Mouse (Mus musculus): Measurements from ENCODE around the gene Eps8l3.

Gene Eps8l3

GRCm38 (mm10) chr3:107877005-107877404 lies at the start of gene Eps8l3:
Eps8l3 (plus strand) TSS chr3:107877229.
- no peak for DNase-seq

DNA sequence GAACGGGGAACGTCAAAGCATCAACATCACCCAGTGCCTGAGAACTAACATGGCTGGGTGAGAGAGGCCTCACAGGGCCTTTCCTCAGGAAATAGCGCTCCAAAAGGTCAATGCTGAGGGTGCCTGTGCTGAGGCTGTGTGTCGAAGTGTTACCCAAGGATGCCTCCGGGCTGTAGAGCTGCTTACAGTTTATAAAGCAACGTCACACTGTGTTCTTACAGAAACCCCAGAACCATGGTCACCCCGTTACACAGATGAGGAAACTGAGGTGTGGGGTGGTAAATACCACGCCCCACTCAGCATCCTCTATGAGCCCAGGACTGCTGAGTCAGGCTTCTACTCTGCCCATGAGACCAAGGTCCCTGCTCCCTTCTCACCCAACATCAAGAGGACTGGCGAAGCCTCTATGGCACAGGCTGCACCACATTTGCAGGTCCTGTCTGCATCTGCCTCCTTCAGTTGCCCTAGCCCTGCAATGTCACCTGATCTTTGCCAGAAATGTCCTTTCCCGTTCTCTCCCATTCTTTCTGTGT lies 49.1 kb upstream of the Eps8l3 start:
- no peak for DNase-seq

DNA sequence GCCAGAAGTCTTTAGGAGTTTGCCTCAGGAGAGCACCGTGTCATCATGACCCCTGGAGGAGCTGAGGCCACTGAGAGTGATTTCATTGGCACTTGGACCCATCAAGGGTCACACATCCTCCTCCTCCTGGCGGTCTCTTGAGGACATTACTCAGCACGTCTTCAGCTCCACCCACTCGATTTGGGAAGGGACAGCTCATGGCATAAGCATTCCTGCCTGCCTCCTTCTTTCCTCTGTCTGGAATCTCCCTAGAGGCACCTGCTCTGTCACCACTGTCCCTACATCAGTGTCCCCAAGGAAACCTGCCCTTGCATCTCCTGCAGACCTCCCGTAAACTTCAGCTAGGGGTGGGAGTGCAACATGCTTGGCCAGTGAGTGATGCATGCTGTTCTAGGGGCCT lies 48.5 kb upstream of the Eps8l3 start:
- DNase-seq, result no peak

- no peak for DNase-seq
These were observed 48.0 kb upstream of the Eps8l3 start for GRCm38 (mm10) chr3:107828997-107829396.

DNA sequence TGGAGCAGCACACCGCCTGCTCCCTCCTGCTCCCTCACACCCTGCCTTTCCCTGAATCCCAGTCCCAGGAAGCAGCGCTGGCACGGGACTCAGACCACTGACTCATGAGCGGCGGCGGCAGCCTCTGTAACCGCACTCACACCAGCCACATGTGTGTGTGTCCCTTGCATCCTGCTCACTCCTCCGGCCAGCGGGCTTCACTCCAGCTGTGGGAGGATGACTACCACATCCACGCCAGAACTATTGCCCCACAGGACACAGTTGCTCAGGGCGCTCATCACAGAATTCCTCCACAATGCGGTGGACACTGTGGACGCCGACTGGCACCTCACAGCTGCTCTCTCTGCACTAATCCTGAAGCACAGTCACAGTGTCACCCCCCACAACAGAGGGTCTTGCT lies 47.4 kb upstream of the Eps8l3 start:
- DNase-seq, result no peak

DNA sequence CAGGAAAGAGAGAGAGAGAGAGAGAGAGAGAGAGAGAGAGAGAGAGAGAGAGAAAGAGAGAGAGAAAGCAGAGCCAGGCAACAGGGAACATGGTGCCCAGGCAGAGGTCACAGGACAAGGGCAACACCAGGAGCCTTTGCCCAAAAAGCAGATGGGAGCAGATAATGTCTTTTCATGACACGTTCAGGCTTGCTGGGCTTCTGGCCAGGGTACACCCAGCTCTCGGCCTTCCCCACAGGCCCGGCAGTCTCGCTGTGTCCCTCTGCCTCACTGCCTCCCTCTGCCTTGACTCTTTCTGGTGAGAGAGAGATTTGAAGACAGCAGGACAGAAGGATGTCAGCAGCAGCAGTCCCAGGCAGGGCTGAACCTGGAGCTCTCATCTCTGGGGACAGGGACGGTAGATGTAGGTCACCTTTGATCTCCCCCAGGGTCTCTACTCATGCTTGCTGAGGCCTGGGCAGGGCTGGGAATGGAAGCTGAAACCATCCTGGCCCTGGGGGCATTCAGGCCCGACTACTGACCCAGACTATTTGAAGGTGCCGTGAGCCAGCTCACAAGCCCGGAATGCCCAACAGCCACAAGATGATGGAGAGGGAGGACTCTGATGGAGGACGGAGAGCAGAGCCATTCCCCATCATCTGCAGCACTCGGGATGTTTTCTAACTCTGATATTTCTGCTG lies 45.0 kb upstream of the Eps8l3 start:
- DNase-seq, result no peak

DNA sequence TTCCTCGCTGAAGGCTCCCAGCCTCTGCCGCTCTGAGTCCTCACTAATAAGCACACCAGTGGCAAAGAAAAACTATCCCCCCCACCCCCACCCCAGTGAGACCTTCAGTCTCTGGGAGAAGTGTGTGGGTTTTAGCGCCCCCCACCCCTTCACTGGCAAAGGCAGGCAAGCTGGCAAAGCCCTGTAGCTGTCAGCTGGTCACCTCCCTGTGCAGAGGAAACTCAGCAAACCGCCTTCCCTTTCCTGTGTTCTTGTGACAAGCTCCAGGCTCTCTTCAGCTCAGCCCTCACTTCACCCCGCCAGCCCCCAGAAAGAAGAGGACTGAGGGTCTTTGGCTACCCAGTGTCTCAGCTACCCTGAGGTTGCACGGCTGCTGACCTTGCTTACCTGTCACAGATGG lies 44.4 kb upstream of the Eps8l3 start:
- no peak for DNase-seq

DNA sequence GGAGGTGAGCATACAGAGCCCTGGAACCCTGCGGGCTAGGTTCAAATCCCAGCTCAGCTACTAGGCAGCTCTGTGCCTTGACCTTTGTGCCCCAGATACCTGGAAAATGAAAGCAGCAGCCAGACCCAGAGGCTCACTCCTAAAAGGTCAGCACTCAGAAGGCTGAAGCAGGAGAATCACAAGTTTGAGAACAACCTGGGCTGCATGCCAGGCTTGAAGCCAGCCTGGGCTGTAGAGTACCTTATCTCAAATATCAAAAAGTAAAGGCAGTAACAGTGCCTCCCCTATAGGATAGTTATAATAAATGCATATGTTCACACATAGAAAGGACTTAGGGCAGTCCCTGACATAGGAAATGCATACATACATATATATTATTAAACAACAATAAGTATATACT lies 43.7 kb upstream of the Eps8l3 start:
- no peak for DNase-seq

GRCm38 (mm10) chr3:107833872-107834341 lies 43.1 kb upstream of the Eps8l3 start:
- DNase-seq, result peak; percentile 14

DNA sequence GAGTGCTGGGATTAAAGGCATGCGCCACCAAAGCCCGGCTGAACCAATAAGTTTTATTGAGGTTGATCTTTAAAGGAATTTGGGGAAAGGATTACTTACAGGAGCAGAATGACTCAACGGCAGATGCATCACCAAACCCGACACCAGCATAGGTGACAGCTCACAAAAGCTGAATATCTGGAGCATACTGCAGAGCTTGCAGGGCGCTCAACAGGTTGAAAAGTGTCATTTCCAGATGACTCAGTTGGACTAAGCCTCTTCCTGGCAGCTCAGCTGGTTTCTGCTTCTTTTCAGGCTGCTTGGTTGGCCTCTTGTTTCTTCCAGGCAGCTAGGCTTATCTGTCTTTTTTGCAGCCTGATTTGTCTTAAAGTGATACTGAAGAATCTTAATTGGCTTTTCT lies 41.7 kb upstream of the Eps8l3 start:
- no peak for DNase-seq

- DNase-seq, result no peak
These were observed 37.2 kb upstream of the Eps8l3 start for GRCm38 (mm10) chr3:107839855-107840254.

GRCm38 (mm10) chr3:107840855-107841254 lies 36.2 kb upstream of the Eps8l3 start:
- DNase-seq, result no peak

DNA sequence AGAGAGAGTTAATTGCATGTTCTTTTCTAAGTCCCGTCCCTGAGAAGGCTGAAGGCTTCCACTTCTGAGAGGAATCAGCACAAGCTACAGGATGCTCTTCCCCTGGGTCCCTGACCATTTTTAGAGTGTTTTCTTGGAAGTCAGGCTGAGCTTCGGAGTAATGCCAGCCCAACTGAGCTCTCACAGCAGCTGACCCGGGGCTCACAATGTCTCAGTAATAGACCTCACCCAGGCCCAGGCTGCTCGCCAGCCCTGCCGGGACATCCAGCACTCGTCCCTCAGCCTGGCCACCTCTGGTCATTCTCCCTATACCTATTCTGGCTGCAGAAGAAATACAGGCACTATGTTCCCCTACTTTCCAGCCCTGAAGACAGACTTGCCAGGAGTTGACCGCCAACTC lies 35.7 kb upstream of the Eps8l3 start:
- DNase-seq, result no peak

GRCm38 (mm10) chr3:107843406-107843805 lies 33.6 kb upstream of the Eps8l3 start:
- no peak for DNase-seq

GRCm38 (mm10) chr3:107844001-107844400 lies 33.0 kb upstream of the Eps8l3 start:
- DNase-seq, result peak; percentile 38

- peak; percentile 58 for DNase-seq
These were observed 32.5 kb upstream of the Eps8l3 start for GRCm38 (mm10) chr3:107844499-107844898.

DNA sequence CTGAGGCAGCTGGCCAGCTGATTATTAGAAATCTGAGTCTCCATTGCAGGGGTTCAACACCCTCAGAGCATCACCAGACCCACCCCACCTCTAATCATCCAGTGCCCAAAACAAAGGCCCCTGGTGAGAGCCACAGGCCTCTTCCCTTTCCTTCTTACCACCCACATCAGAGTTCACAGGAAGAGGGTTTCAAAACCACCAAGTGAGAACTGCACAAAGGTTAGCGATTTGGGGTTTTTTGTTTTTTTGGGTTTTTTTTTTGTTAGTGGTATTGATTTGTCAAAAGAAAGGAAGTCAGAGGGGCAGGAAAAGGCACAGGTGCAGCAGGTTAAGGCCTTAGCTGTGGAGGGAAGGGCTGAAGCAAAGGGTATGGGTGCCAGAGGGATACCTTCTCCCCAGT lies 30.9 kb upstream of the Eps8l3 start:
- DNase-seq, result no peak

DNA sequence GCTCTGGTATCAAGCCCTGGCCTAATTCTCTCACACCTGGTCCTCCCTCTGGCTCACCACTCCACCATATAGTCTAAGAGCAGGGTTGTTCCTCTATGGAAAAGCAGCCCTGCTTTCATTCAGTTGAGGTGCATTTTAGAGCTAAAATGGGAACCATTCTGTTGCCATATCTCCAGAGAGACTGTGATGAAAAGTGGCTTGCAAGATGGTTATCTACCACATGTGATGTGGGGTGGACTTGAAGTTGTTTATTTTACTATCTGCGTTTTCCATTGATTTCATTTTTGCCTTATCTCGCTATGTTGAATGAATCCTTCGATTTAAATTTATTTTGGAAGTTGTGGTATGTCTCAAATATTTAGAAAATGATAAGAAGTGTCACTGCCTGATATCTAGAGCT lies 30.2 kb upstream of the Eps8l3 start:
- DNase-seq, result no peak

GRCm38 (mm10) chr3:107848126-107848525 lies 28.9 kb upstream of the Eps8l3 start:
- no peak for DNase-seq

DNA sequence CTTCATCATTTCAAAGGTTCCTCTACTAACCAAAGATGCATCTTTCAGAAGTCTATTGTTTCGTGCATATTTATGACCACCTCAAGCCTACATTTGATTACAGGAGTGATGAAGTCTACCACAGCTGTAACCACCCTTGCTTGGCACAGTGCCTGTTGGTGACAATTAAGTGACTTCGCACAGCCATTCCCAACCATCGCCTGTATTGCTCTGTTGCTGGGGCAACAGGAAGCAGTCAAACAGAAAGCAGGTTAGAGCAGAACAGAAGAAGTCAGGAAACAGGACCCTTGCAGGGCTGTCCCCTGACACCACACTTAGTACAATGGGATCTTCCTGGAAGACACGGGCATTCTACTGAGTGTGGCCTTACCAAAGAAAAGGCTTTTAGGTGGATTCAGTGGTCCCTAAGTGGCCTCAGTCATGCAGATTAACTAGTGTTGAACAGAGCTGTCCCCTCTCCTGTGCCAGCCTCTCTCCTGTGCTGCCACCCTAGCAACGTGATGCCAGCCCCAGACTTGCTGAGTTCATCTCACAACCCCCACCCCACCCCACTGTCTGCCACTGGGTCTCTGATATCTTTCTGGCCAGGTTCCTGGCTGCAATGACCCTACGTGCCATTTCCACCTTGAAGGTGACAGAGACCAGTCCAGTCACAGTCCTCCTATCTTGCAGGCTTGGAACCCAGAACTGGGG lies 27.9 kb upstream of the Eps8l3 start:
- no peak for DNase-seq

- DNase-seq, result no peak
These were observed 27.4 kb upstream of the Eps8l3 start for GRCm38 (mm10) chr3:107849693-107850031.

GRCm38 (mm10) chr3:107850418-107851031 lies 26.5 kb upstream of the Eps8l3 start:
- peak; percentile 37 for DNase-seq

DNA sequence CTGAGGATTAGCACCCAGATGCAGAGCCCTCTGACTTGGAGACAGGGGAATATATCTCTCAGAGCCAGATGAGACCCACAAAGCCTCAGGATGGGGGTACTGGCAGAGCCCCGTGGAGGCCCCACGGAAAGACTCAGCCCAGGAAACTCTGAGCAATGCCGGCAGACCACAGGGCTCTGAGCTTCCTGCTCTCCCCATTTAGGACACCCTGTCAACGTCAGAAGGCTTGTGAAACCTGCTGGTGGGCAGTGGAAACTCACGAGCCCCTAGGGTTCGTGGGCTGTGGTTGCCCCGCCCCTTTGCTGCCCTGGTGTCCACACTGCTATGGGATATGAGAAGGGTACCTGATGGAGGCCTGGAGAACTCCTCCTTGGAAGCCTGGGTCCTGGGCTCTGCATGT lies 24.2 kb upstream of the Eps8l3 start:
- DNase-seq, result no peak

Data from cerebellum, adult 11-12 months (tissue).